In the genomic region with DNA sequence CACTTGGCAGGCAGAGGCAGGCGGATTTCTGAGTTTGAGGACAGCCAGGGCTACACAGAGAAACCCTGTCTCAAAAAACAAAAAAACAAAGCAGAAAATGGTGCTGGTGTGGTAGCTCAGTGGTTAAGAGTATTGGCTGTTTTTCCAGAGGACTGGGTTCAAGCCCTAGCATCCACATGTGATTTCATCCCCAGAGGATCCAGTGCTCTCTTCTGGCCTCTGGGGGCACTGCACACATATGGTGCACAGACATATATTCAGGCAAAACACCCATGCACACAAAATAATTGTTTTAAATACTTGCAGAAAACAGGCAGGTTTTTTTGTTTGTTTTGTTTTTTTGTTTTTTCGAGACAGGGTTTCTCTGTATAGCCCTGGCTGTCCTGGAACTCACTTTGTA, we compare ENCODE assay signal across 6 mouse cellular contexts. TPM values are rescaled to one million over a fixed set of nuclear protein-coding genes. Genes with fewer than 3 reads are reported as not detected.
DNase-seq lines count a peak whose midpoint lies in the region; ATAC-seq and TF ChIP-seq lines count a peak whose summit lies in the region.
"Not testable (repeated sequence)": the region's sequence is repeated elsewhere in the genome, so short reads cannot be mapped to it uniquely, and the experiment has no call there.

No protein-coding gene starts in this region.

- H3K27me3 ChIP-seq in CH12.LX (replicated peaks); Patski; kidney, postnatal 0 days (ENCODE audit: insufficient read depth, low read length); small intestine, adult 2 months (ENCODE audit: control insufficient read depth, insufficient read depth, low read length): not testable (repeated sequence)

- in situ Hi-C loops in CH12.LX (cut with MboI; ENCODE audit: low pct_ligation_motif_present, low pct_unique_long_range_greater_than_20kb, low sequenced_read_pairs); Patski (cut with MboI; ENCODE audit: low pct_unique_long_range_greater_than_20kb): not testable (repeated sequence)

- not testable (repeated sequence) for H3K9me3 ChIP-seq in CH12.LX (replicated peaks; ENCODE audit: low read length); kidney, postnatal 0 days (replicated peaks; ENCODE audit: low read length)

- dilution Hi-C loops in CH12.LX (cut with MboI; ENCODE audit: extremely low pct_ligation_motif_present, extremely low pct_unique_long_range_greater_than_20kb, low sequenced_read_pairs), result not testable (repeated sequence)

- CTCF ChIA-PET in Patski (lab: Charles Lee), result not testable (repeated sequence)

- POLR2A ChIA-PET in Patski (lab: Charles Lee), result interaction anchor here (0.6 kb wide), 1 partner anchor 133 kb away, joined by 3 read pairs; no protein-coding TSS in a partner anchor

- not testable (repeated sequence) for TF ChIP-seq RAD21 in CH12.LX (IDR thresholded peaks at IDR 0.05; ENCODE audit: low read depth, low read length)

- H3K27ac ChIP-seq in CH12.LX (ENCODE audit: insufficient read depth, low read depth); kidney, postnatal 0 days; small intestine, adult 2 months (ENCODE audit: insufficient read depth, low read depth, low read length): not testable (repeated sequence)

- H3K4me3 ChIP-seq in CH12.LX (replicated peaks in 1 of 3; ENCODE audit: low read depth in 2 of 3, low read length in 2 of 3, poor library complexity in 1 of 3); kidney, postnatal 0 days (replicated peaks; ENCODE audit: low read depth, low read length); small intestine, adult 2 months (ENCODE audit: low read depth, low read length): not testable (repeated sequence)

- not testable (repeated sequence) for TF ChIP-seq EP300 in CH12.LX (IDR thresholded peaks at IDR 0.05; ENCODE audit: low read length)

- not testable (repeated sequence) for TF ChIP-seq POLR2A in CH12.LX (IDR thresholded peaks at IDR 0.05; ENCODE audit: low read depth, low read length); small intestine, adult 2 months (IDR thresholded peaks at IDR 0.05; ENCODE audit: low read depth, low read length)

- not testable (repeated sequence) for H3K9ac ChIP-seq in CH12.LX (ENCODE audit: insufficient read depth, low read depth); kidney, postnatal 0 days (ENCODE audit: low read depth, low read length)

- peak in 1 of 2 experiments; percentile 24; a peak in 2 of 4 replicates for TF ChIP-seq CTCF in CH12.LX (conservative IDR thresholded peaks at IDR 0.05 in 1 of 2, IDR thresholded peaks at IDR 0.05 in 1 of 2; ENCODE audit: low read depth in 2 of 2, low read length in 2 of 2)
- peak; percentile 55 for TF ChIP-seq CTCF in Patski (IDR thresholded peaks at IDR 0.05)
- peak; percentile 44; the same call in 1 of the 2 replicates for TF ChIP-seq CTCF in kidney, postnatal 0 days (IDR thresholded peaks at IDR 0.05; ENCODE audit: low read depth)
- peak; percentile 4; the same call in 1 of the 2 replicates for TF ChIP-seq CTCF in small intestine, adult 2 months (IDR thresholded peaks at IDR 0.05; ENCODE audit: extremely low read depth, insufficient read length, insufficient replicate concordance, low read depth, low read length)

- not testable (repeated sequence) for H3K4me2 ChIP-seq in CH12.LX (ENCODE audit: insufficient read depth, low read depth, poor library complexity, severe bottlenecking); kidney, postnatal 0 days (ENCODE audit: low read length)

- H3K79me2 ChIP-seq in CH12.LX (replicated peaks; ENCODE audit: control insufficient read depth, extremely low read depth, insufficient read depth, poor library complexity, severe bottlenecking), result not testable (repeated sequence)

- H3K36me3 ChIP-seq in CH12.LX (replicated peaks in 1 of 2; ENCODE audit: control insufficient read depth in 1 of 2, insufficient read depth in 1 of 2, low read length in 1 of 2), result peaks cover 0 to 58% of the 10 kb centered on the region in 2 experiments
- H3K36me3 ChIP-seq in kidney, postnatal 0 days (ENCODE audit: insufficient read depth, low read length), result not testable (repeated sequence)
- peaks cover 14% of the 10 kb centered on the region for H3K36me3 ChIP-seq in small intestine, adult 2 months (ENCODE audit: control insufficient read depth, insufficient read depth, low read length)

- DNase-seq in CH12.LX (ENCODE audit: extremely low read depth), result peak; percentile 16
- not testable (repeated sequence) for DNase-seq in Patski (ENCODE audit: low read depth, low spot score); kidney, postnatal 0 days (ENCODE audit: low spot score)
- DNase-seq in heart, adult 11 months, result peak; percentile 77

- WGBS in kidney, postnatal 0 days, result 100% methylated on average over 2 of the region's 2 CpGs
- WGBS in small intestine, adult 2 months, result 96% methylated on average over 2 of the region's 2 CpGs

- not testable (repeated sequence) for H3K4me1 ChIP-seq in CH12.LX (ENCODE audit: control insufficient read depth in 1 of 2, insufficient read depth in 2 of 2); kidney, postnatal 0 days (replicated peaks; ENCODE audit: insufficient read depth, low read length); small intestine, adult 2 months (ENCODE audit: control insufficient read depth, insufficient read depth, insufficient read length, low read length)

- ATAC-seq in Patski; kidney, postnatal 0 days (replicated peaks; ENCODE audit: low FRiP score, low read depth): not testable (repeated sequence)
- ATAC-seq in megakaryocyte, adult 5-6 weeks (ENCODE audit: poor library complexity, severe bottlenecking), result peak; percentile 52; the same call in 1 of the 2 replicates

RNA-seq across cellular contexts. Expression of a gene that starts 14.7 kb away (rescaled TPM):
- total RNA-seq in CH12.LX (2012; rRNA removed) (13.8 and 16.7 TPM in 2 replicates), CH12.LX (2014; rRNA removed) (16.7 TPM in 2 replicates)
- polyA plus RNA-seq in CH12.LX (2012; ENCODE audit: insufficient read length, low read depth) (9.9 and 11.0 TPM in 2 replicates), Patski (2021) (10.4 TPM)
- polyA plus RNA-seq in kidney, postnatal 0 days (2015; fragmentation: Nextera tagmentation; extraction: Ambion mirVana), result 11.8 and 13.3 TPM in 2 replicates
- total RNA-seq in megakaryocyte, adult 5-6 weeks (2015), result 30.0 and 31.9 TPM in 2 replicates
- 32.4 and 37.4 TPM in 2 replicates for total RNA-seq in megakaryocyte, adult 5-6 weeks (2017)
- 2.9 and 3.9 TPM in 2 replicates for polyA plus RNA-seq in small intestine, adult 2 months (2012; rRNA removed)

RNA-seq across cellular contexts. Expression of a gene that starts 32.1 kb away (rescaled TPM):
- 15.9 and 16.2 TPM in 2 replicates for total RNA-seq in CH12.LX (2012; rRNA removed)
- total RNA-seq in CH12.LX (2014; rRNA removed), result 11.7 and 13.6 TPM in 2 replicates
- 17.7 and 19.1 TPM in 2 replicates for polyA plus RNA-seq in CH12.LX (2012; ENCODE audit: insufficient read length, low read depth)
- 41.7 TPM for polyA plus RNA-seq in Patski (2021)
- polyA plus RNA-seq in kidney, postnatal 0 days (2015; fragmentation: Nextera tagmentation; extraction: Ambion mirVana), result 16.5 and 16.9 TPM in 2 replicates
- total RNA-seq in megakaryocyte, adult 5-6 weeks (2015), result 29.6 and 30.1 TPM in 2 replicates
- 43.0 and 56.4 TPM in 2 replicates for total RNA-seq in megakaryocyte, adult 5-6 weeks (2017)
- polyA plus RNA-seq in small intestine, adult 2 months (2012; rRNA removed), result 6.9 and 15.7 TPM in 2 replicates

RNA-seq across cellular contexts. Expression of a gene that starts 53.0 kb away (rescaled TPM):
- total RNA-seq in CH12.LX (2012; rRNA removed) (10.3 and 10.7 TPM in 2 replicates), CH12.LX (2014; rRNA removed) (7.5 and 8.1 TPM in 2 replicates)
- polyA plus RNA-seq in CH12.LX (2012; ENCODE audit: insufficient read length, low read depth) (7.1 and 8.5 TPM in 2 replicates), Patski (2021) (20.5 TPM)
- 9.8 and 11.2 TPM in 2 replicates for polyA plus RNA-seq in kidney, postnatal 0 days (2015; fragmentation: Nextera tagmentation; extraction: Ambion mirVana)
- total RNA-seq in megakaryocyte, adult 5-6 weeks (2015), result 11.0 and 13.0 TPM in 2 replicates
- total RNA-seq in megakaryocyte, adult 5-6 weeks (2017), result 5.1 and 5.7 TPM in 2 replicates
- 14.5 and 16.4 TPM in 2 replicates for polyA plus RNA-seq in small intestine, adult 2 months (2012; rRNA removed)

RNA-seq across cellular contexts. Expression of a gene that starts 53.3 kb away (rescaled TPM):
- total RNA-seq in CH12.LX (2012; rRNA removed) (85.0 and 150 TPM in 2 replicates), CH12.LX (2014; rRNA removed) (63.6 and 67.6 TPM in 2 replicates)
- polyA plus RNA-seq in CH12.LX (2012; ENCODE audit: insufficient read length, low read depth) (93.8 and 107 TPM in 2 replicates), Patski (2021) (90.6 TPM)
- polyA plus RNA-seq in kidney, postnatal 0 days (2015; fragmentation: Nextera tagmentation; extraction: Ambion mirVana), result 79.0 and 89.8 TPM in 2 replicates
- 21.5 and 22.2 TPM in 2 replicates for total RNA-seq in megakaryocyte, adult 5-6 weeks (2015)
- 38.6 and 41.4 TPM in 2 replicates for total RNA-seq in megakaryocyte, adult 5-6 weeks (2017)
- 55.7 and 59.1 TPM in 2 replicates for polyA plus RNA-seq in small intestine, adult 2 months (2012; rRNA removed)
